Mouse (Mus musculus): Measurements from ENCODE around the gene Gemin6.
"Not testable (repeated sequence)": the region's sequence is repeated elsewhere in the genome, so short reads cannot be mapped to it uniquely, and the experiment has no call there.

Gene Gemin6

DNA sequence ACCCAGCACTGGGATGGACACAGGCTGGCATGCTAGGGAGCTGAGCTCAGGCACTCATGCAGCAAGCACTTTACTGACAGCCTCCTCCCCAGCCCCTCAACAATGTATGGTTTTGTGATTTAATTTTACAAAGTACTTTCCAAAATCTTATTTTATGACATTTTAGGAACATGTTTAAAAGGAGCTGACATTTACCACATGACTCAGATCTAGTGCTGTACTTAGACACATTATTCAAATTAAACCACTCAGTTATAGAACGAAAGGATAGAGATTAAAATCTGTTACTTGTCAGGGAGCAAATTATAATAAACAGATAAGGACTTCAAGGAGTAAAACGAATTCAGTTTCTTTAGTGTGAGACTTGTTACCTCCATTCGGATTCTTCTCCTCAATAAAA is 11.2 kb downstream of the Gemin6 start:
- DNase-seq = no peak

DNA sequence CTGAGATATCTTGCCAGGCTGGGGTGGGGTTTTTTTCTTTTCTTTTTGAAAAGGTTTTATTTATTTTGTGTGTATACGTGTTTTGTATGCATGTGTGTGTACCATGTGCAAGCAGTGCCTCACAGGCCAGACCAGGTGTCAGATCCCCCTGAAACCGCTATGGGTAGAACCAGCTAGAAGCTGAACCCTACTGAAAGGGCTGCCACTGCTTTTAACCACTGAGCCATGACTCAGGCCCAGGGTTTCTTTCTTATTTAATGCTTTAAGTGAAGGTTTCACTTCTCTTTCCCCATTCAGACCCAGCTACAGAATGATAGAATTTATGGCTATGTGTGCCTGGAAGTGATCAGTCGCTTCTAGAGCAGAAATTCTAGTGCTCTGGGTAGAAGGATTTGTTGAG is 12.6 kb downstream of the Gemin6 start:
- no peak for DNase-seq

- no peak for DNase-seq
Observed at GRCm38 (mm10) chr17:80237475-80237874, 13.2 kb downstream of the Gemin6 start.

GRCm38 (mm10) chr17:80241594-80241993 is 17.4 kb downstream of the Gemin6 start:
- no peak for DNase-seq

DNA sequence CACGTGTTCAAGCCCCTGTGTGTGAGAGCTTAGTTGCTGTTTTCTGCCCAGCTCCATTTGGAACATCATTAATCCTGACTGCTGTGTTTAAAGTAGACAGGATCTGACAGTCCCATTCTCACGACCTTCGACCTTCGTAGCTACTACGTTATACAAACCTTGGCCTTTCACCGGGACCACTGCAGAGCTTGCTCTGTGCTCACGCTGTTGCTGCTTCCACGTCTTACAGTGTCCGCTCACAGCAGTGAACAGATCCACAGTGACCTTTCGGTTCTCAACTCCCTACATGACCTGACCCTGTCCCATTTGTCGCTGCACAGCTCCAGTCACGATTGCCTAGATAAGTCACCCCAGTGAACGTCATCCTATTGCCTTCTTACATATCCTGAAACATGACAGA is 18.9 kb downstream of the Gemin6 start:
- no peak for DNase-seq

- DNase-seq = no peak
Observed at GRCm38 (mm10) chr17:80252757-80253525, 28.7 kb downstream of the Gemin6 start.

GRCm38 (mm10) chr17:80254421-80254820 is 30.2 kb downstream of the Gemin6 start:
- DNase-seq = no peak

- DNase-seq = no peak
Observed at GRCm38 (mm10) chr17:80255208-80255607, 31.0 kb downstream of the Gemin6 start.

- DNase-seq = no peak
Observed at GRCm38 (mm10) chr17:80267065-80267464, 42.8 kb downstream of the Gemin6 start.

- no peak for DNase-seq
Observed at GRCm38 (mm10) chr17:80268151-80268550, 43.9 kb downstream of the Gemin6 start.

DNA sequence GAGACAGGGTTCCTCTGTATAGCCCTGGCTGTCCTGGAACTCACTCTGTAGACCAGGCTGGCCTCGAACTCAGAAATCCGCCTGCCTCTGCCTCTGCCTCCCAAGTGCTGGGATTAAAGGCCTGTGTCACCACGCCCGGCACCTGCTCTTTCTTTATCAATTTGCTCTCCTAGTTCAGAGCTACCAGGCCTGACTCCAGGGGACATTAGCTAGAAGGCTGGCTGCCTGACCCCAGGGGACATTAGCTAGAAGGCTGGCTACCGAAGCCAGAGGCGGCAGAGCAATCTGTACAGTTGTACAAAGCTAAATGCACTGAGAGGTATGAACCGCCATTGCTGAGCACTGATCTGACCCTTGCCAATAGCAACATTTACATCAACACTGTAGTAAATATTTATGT is 46.4 kb downstream of the Gemin6 start:
- DNase-seq = not testable (repeated sequence)
